Mouse (Mus musculus) kidney, postnatal 14 days (tissue): ENCODE data around the gene Serpini2.
"Not testable (repeated sequence)": the region's sequence is repeated elsewhere in the genome, so short reads cannot be mapped to it uniquely, and the experiment has no call there.

Experiments
- DNase-seq: peaks from one replicate; pipeline ENCODE4 v3.0.0; 2022; ENCODE audit warnings: mixed read lengths

Gene Serpini2

DNA sequence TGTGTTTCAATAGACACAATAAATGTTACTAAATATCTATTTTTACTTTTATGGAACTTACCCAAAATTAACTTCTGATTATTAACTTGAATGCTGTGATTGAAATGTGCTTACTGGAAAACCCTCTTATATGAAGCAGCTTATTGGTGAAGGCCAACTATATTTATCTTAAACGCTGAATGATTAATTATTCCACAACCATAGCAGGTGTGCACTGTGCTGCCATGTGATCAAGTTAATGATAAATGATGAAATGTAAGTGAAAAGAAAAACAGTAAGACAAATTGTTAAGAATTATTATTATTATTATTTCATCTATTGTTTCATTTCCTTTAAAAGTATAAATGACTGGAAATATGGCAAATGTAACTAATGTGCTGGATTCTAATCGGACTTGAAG, at the start of gene Serpini2:
Serpini2 (minus strand) TSS at position 101 of the 400 bp plus-strand sequence.
- DNase-seq = no peak

DNA sequence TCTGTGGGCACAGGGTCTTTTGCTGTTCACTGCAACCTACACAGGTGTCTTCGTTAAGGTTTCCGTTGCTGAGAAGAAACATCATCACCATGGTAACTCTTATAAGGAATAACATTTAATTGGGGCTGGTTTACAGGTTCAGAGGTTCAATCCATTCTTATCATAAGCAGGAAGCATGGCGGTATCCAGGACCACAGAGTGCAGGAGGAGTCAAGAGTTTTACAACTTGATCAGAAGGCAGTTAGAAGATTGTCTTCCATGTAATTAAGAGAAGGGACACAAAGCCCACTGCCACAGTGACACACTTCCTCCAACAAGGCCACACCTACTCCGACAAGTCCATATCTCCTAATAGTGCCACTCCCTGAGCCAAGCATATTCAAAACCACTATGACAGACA, 39.0 kb upstream of the Serpini2 start:
- no peak for DNase-seq

DNA sequence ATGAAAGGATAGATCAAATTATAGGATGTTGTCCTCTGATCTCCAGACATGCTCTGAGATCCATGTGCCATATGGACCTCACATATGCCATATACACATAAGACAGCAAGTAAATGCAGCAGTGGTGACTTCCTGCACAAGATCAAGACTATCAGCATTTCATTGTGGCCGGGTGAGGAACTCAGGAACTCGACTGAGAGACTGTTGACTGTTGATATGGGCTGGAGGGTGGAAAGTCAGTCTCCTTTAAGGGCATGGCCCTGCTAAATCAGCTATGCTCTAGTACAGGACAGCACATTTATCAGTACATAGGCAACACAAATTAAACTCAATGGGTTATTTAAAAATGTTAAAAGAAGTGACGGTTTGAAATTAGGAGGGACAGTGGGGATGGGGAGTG, 38.4 kb upstream of the Serpini2 start:
- DNase-seq = no peak

DNA sequence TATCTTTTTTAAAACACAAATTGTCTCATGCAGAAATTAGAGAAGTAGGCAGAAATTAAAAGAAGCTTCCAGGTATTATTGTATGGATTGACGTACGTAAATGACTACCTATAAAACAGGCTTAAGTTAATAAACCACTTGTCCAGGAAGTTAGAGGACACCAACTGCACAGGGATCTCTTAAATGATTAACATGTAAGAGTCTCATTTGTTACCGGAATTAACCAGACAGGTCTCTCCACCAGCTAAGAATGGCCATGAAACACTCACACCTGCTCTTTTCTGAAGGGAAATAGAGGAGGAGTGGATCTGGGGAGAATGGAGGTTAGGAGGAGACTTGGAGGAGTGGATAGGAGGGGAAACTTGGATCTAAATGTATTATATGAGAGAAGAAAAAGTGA, 35.7 kb upstream of the Serpini2 start:
- DNase-seq = no peak

DNA sequence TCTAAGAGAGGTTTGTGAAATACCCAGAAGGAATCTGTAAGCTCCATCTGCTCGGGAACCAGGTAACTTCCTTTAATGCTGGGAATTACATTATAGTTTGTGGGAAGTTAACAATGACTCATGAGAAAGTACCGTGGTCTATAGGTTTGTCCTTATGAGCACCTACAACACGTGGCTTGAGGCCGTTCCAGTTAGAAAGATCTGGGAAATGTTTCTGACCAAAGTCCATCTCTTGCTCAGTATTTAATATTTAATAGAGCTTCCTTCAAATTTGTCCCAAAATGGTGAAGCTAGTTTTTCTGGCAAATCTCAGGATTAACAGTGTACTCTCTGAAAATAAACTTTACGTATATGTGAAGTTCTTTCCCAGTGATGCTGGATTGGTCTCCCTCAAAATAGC, 34.7 kb upstream of the Serpini2 start:
- DNase-seq = no peak

DNA sequence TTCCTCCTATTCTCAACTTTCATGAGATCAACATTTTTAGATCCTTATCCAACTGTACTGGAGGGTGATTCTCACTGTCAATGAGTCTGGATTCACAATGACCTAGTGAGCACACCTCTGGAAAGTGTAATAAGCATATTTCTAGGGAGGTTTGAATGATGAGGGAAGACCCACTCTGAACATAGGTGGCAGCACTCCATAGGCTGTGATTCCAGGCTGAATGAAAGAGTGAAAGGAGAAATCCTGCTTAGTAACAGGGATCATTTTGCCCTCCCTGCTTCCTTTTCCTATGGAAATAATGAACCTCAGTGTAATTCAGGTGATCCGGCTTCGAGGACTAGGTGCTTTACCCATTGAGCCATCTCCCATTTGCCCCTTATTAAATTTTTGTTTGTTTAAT, 31.2 kb upstream of the Serpini2 start:
- DNase-seq = no peak

DNA sequence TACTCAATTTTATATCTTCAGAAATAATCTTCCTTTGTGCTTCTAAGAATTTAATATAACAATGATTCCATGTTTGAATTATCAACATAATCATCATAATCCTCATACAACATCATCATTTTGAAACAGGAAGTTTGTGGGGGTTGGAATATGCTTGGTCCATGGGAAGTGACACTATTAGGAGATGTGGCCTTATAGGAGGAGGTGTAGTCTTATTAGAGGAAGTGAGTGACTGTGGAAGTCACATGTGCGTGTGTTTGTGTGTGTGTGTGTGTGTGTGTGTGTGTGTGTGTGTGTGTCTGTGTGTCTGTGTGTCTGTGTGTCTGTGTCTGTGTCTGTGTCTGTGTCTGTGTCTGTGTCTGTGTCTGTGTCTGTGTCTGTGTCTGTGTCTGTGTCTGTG, 29.6 kb upstream of the Serpini2 start:
- DNase-seq = not testable (repeated sequence)

DNA sequence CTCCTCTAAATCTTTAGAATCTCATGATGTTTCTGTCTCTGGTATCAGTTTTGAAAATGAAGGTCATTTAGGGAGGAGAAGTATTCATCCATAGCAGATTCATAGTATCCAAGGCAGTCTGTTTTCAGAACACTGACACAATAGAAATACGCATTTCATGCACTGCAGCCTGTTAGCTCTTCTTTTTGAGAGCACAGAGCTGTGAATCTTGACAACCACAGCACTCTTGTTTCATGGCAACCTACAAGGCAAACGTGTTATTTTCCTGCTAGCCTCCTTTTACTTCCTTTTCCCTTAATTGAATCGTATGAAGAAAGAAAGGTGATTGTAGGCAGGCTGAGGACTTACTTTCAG, 27.9 kb upstream of the Serpini2 start:
- DNase-seq = no peak

DNA sequence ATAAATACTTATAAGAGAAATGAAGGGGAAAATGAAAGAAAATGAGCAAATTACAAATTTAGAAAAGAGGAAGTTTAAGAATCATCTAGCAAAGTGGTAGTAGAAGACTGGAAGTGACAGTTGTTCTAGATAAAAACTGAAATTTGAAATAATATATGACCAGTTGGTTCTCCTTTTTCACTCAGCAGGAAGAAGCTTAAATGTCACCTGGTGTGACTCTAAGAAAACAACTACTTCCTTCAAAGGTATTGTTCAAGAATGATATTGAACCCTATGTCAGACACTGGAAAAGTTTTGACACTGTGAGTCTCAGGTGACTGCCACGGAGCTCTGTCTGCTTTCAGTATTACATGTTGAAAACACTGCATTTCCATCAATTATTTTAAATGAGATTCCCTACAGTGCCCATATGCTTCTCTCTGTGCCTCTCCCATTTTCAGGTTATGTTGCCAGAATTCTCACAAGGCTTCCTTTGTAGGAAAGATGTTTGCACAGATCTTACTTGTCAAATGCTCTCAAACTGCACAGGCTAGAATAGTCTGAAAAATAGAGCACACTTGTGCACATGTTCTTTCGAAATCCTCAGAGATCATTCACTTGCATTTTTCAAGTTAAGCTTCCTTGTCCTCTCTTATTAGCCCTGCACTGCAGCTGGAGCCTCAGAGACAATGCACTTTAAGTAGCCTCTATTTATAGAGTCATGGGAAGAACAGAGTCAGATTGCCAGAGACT, 27.3 kb upstream of the Serpini2 start:
- DNase-seq = no peak

DNA sequence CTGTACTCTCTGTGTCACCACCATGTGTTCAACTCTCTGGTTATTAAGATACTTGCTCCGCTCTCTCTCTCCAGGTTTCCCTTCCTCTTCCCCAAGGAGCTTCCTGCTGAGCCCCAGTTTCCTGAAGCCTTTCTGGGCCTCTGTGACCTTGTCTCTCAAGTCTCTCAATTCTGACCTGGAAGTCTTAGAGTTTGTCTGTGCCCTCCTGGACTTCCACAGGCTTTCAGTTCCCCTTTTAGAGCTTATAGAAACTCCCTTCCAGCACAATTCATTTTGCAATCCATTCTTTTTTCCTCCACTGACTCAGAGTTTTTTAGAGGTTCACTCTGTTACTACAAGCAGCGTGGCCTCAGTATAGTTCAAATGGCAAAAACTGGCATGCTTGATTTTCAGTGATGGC, 23.4 kb upstream of the Serpini2 start:
- no peak for DNase-seq

DNA sequence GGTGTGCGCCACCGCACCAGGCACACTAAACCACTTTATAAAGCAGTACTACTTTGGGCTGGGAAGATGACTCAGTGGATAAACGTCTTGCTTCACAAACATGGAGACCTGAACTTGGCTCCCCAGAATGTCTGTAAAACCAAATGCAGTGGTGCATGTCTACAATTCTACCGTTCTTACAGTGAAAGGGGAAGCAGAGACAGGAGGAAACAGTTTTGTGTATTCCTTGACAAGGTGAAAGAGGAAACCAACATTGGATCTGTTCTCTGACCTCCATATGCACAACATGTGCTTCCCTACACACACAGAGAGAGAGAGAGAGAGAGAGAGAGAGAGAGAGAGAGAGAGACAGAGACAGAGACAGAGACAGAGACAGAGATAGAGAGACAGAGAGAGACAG, 7.6 kb upstream of the Serpini2 start:
- DNase-seq = no peak

DNA sequence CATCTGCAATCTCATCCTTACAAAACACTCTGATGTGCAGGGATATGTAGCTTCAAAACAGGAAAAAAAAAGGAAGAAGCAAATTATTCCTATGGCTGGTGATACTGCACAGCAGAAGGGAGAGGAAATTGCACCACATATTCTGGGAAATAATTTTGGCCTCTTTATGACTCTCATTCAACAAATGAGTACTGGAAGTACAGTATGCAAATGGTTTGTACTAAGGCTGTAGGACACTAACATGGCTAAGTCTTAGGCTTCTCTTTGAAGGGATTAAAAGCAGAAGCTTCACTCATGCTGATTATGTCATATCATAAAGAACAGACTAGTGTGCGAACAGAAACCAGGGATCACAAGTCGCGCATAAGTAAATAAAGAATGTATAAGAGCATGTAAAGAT, 6.6 kb upstream of the Serpini2 start:
- no peak for DNase-seq

DNA sequence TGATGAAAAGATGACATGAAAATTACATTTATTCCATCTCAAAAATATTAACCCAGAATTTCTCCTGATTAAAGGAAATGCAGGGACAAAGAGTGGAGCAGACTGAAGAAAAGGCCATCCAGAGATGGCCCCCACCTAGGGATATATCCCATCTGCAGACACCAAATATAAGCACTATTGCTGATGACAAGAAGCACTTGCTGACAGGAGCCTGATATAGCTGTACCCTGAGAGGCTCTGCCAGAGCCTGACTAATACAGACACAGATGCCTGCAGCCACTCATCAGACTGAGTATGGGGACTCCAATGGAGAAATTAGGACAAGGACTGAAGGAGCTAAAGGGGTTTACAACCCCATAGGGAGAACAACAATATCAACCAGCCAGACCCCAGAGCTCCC, 5.2 kb upstream of the Serpini2 start:
- no peak for DNase-seq

DNA sequence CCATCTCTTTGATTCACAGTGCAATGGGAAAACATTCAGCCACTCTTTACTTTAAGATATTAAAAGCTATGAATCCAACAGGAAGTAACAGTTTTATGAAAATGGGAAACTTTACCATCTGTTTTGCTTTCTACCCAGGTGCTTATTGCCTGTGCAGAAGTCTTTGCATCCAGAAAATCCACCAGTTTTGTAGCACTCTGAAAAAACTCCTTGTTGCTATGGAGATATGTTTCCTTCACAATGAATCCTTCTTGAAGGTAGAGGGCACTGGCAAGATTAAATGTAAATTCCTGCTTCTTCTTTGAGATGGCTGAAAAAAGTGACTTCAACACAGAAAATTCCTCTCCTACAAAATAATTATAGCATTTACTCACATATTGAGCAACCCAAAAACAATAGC, 10.5 kb downstream of the Serpini2 start:
- DNase-seq = no peak

DNA sequence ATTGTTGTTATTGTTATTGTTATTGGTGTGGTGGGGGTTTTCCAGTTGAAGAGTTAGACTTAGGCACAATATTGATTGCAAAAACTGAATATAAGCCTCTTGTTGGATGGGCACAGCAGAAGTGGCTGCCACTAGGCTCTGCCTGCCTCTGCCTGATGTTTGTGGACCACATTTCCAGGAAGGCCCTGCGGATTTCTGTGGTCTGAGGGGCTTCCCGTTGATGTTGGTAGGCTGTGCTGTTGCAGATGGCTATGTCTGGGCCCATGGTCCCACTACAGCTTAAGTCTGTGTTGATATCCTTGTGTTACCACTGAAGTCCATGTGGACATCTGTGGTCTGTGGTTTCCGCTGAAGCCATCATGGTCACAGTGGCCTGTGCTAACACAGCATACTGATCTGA, 50.2 kb downstream of the Serpini2 start:
- DNase-seq = no peak

DNA sequence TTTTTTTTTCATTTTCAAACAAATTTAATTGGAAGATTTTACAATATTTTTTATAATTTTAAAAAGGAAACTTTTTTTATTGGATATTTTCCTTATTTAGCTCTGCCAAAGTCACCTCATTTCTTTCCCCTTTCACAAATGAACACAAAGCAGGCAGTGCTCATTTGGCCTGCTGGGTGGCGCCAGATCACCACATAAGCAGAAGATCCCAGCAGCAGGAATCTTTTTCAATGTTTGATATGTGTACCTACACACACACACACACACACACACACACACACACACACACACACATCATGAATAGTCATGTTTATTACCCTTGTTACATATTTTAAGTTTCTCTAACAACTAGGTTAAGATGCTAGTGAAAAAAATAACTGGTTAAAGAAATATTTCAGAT, 50.7 kb downstream of the Serpini2 start:
- DNase-seq = peak; percentile 17

DNA sequence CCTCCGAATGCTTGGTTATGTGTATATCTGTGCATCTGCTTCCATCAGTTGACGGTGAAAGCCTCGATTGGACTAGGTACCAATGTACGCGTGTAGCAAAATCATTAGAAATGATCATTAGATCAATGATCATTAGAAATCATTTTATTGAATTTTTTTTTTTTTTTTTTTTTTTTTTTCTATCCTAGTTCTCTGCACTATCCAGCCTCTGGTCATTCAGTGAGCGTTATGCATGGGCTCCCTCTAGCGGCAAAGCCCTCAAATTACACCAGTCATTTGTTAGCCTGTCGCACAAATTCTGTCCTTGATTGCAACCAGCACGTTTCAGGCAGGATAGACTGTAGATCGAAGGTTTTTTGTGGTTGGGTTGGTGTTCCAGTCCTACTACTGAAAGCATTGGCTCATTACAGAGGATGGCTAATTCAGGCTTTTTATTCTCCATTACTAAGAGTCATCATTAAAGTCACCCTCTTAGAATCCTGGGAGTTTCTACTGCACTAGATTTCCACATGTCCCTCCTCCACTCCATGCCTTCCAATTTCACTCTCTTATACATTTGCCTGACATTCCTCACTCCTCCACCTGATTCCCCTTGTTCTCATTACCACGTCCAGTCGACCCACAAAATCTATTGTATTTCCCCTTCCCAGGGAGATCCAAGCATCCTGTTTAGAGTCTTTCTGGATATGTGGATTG, 66.9 kb downstream of the Serpini2 start:
- peak; percentile 34 for DNase-seq
